Mouse (Mus musculus): ENCODE results near the gene Pou5f1. TPM values are rescaled to one million over a fixed set of nuclear protein-coding genes. Genes with fewer than 3 reads are reported as not detected.

Pou5f1 gene
- 0.09 TPM in 1 of 2 replicates, not detected in the other for polyA plus RNA-seq (2012; rRNA removed)

GRCm38 (mm10) chr17:35505776-35506175, at the start of gene Pou5f1:
Gene Pou5f1 (plus strand): TSS chr17:35506018.

GRCm38 (mm10) chr17:35469842-35470751, 35.7 kb upstream of the Pou5f1 start, which contains the start of gene H2-Q10:
Gene H2-Q10 (plus strand): TSS chr17:35470089.

GRCm38 (mm10) chr17:35516652-35517500, 11.1 kb downstream of the Pou5f1 start, which contains the start of the genes Tcf19 and Cchcr1:
Gene Tcf19 (minus strand): TSS chr17:35516824.
Gene Cchcr1 (plus strand): TSS chr17:35517100.

GRCm38 (mm10) chr17:35532901-35533300, 27.1 kb downstream of the Pou5f1 start, which contains the start of gene Psors1c2:
Gene Psors1c2 (plus strand): TSS chr17:35533201.

GRCm38 (mm10) chr17:35551881-35552414, 46.1 kb downstream of the Pou5f1 start, which contains the start of gene Cdsn:
Gene Cdsn (plus strand): TSS chr17:35552128.

Other genes starting within 250 kb of the Pou5f1 start
- gene H2-D1, start 243.3 kb upstream of the Pou5f1 start, polyA plus RNA-seq (2012; rRNA removed) = 243 and 319 TPM in 2 replicates
- gene H2-Q1, start 185.6 kb upstream of the Pou5f1 start, polyA plus RNA-seq (2012; rRNA removed) = 0.04 TPM in 1 of 2 replicates, not detected in the other
- 0.18 and 0.54 TPM in 2 replicates for gene H2-Q2, start 163.8 kb upstream of the Pou5f1 start, polyA plus RNA-seq (2012; rRNA removed)
- gene H2-Q4, start 126.4 kb upstream of the Pou5f1 start, polyA plus RNA-seq (2012; rRNA removed) = 29.8 and 31.3 TPM in 2 replicates
- gene H2-Q6, start 81.2 kb upstream of the Pou5f1 start, polyA plus RNA-seq (2012; rRNA removed) = 5.2 and 5.8 TPM in 2 replicates
- gene H2-Q7, start 66.9 kb upstream of the Pou5f1 start, polyA plus RNA-seq (2012; rRNA removed) = 12.4 and 12.6 TPM in 2 replicates
- gene H2-Q10, start 35.9 kb upstream of the Pou5f1 start, polyA plus RNA-seq (2012; rRNA removed) = 1.8 and 5.2 TPM in 2 replicates
- 9.1 and 9.6 TPM in 2 replicates for gene Tcf19, start 10.8 kb downstream of the Pou5f1 start, polyA plus RNA-seq (2012; rRNA removed)
- 2.4 and 2.7 TPM in 2 replicates for gene Cchcr1, start 11.1 kb downstream of the Pou5f1 start, polyA plus RNA-seq (2012; rRNA removed)
- 8.3 and 21.8 TPM in 2 replicates for gene Psors1c2, start 27.2 kb downstream of the Pou5f1 start, polyA plus RNA-seq (2012; rRNA removed)
- gene Cdsn, start 46.1 kb downstream of the Pou5f1 start, polyA plus RNA-seq (2012; rRNA removed) = 28.3 and 67.5 TPM in 2 replicates
- gene 2300002M23Rik, start 61.4 kb downstream of the Pou5f1 start, polyA plus RNA-seq (2012; rRNA removed) = 3.6 and 3.7 TPM in 2 replicates
- gene Sfta2, start 95.5 kb downstream of the Pou5f1 start, polyA plus RNA-seq (2012; rRNA removed) = 5.6 and 7.7 TPM in 2 replicates
- gene Gm9573, start 120.6 kb downstream of the Pou5f1 start, polyA plus RNA-seq (2012; rRNA removed) = 0.09 and 0.10 TPM in 2 replicates
- gene Mucl3, start 137.7 kb downstream of the Pou5f1 start, polyA plus RNA-seq (2012; rRNA removed) = 579 and 593 TPM in 2 replicates
- gene Vars2, start 161.6 kb downstream of the Pou5f1 start, polyA plus RNA-seq (2012; rRNA removed) = 68.1 and 72.0 TPM in 2 replicates
- 10.7 and 12.3 TPM in 2 replicates for gene Gtf2h4, start 167.7 kb downstream of the Pou5f1 start, polyA plus RNA-seq (2012; rRNA removed)
- gene Ddr1, start 198.6 kb downstream of the Pou5f1 start, polyA plus RNA-seq (2012; rRNA removed) = 58.9 and 65.6 TPM in 2 replicates